Mouse (Mus musculus): ENCODE results near the gene 4921524J17Rik.

Gene 4921524J17Rik

GRCm38 (mm10) chr8:85391438-85391837 lies 41.2 kb downstream of the 4921524J17Rik start:
- in situ Hi-C loops (cut with MboI; ENCODE audit: low sequenced_read_pairs): no loop called here

- in situ Hi-C loops (cut with MboI; ENCODE audit: low sequenced_read_pairs): no loop called here
Observed at GRCm38 (mm10) chr8:85386205-85386604, 46.4 kb downstream of the 4921524J17Rik start, which contains the start of gene Mylk3. Gene Mylk3, minus strand, starts transcription at chr8:85386345.

GRCm38 (mm10) chr8:85381926-85382325 lies 50.7 kb downstream of the 4921524J17Rik start:
- in situ Hi-C loops (cut with MboI; ENCODE audit: low sequenced_read_pairs): no loop called here

- in situ Hi-C loops (cut with MboI; ENCODE audit: low sequenced_read_pairs): no loop called here
Observed at GRCm38 (mm10) chr8:85380824-85381209, 51.8 kb downstream of the 4921524J17Rik start.

GRCm38 (mm10) chr8:85380123-85380823 lies 52.4 kb downstream of the 4921524J17Rik start:
- in situ Hi-C loops (cut with MboI; ENCODE audit: low sequenced_read_pairs): no loop called here

- in situ Hi-C loops (cut with MboI; ENCODE audit: low sequenced_read_pairs): no loop called here
Observed at GRCm38 (mm10) chr8:85379142-85379781, 53.4 kb downstream of the 4921524J17Rik start.

GRCm38 (mm10) chr8:85376516-85376915 lies 56.1 kb downstream of the 4921524J17Rik start:
- in situ Hi-C loops (cut with MboI; ENCODE audit: low sequenced_read_pairs): no loop called here

- in situ Hi-C loops (cut with MboI; ENCODE audit: low sequenced_read_pairs): no loop called here
Observed at GRCm38 (mm10) chr8:85374286-85374685, 58.3 kb downstream of the 4921524J17Rik start.

GRCm38 (mm10) chr8:85373435-85374039 lies 59.1 kb downstream of the 4921524J17Rik start:
- in situ Hi-C loops (cut with MboI; ENCODE audit: low sequenced_read_pairs): no loop called here

- in situ Hi-C loops (cut with MboI; ENCODE audit: low sequenced_read_pairs): no loop called here
Observed at GRCm38 (mm10) chr8:85372465-85372839, 60.2 kb downstream of the 4921524J17Rik start.

GRCm38 (mm10) chr8:85371736-85372464 lies 60.7 kb downstream of the 4921524J17Rik start:
- in situ Hi-C loops (cut with MboI; ENCODE audit: low sequenced_read_pairs): no loop called here

GRCm38 (mm10) chr8:85365176-85365575 lies 67.5 kb downstream of the 4921524J17Rik start:
- in situ Hi-C loops (cut with MboI; ENCODE audit: low sequenced_read_pairs): no loop called here

GRCm38 (mm10) chr8:85364628-85365027 lies 68.0 kb downstream of the 4921524J17Rik start:
- in situ Hi-C loops (cut with MboI; ENCODE audit: low sequenced_read_pairs): no loop called here

GRCm38 (mm10) chr8:85363406-85363805 lies 69.2 kb downstream of the 4921524J17Rik start:
- in situ Hi-C loops (cut with MboI; ENCODE audit: low sequenced_read_pairs): no loop called here

- in situ Hi-C loops (cut with MboI; ENCODE audit: low sequenced_read_pairs): no loop called here
Observed at GRCm38 (mm10) chr8:85362211-85362610, 70.4 kb downstream of the 4921524J17Rik start.

Measured in CH12F3 (cell line).